ENCODE assay signal across 8 mouse cellular contexts in the genomic region with DNA sequence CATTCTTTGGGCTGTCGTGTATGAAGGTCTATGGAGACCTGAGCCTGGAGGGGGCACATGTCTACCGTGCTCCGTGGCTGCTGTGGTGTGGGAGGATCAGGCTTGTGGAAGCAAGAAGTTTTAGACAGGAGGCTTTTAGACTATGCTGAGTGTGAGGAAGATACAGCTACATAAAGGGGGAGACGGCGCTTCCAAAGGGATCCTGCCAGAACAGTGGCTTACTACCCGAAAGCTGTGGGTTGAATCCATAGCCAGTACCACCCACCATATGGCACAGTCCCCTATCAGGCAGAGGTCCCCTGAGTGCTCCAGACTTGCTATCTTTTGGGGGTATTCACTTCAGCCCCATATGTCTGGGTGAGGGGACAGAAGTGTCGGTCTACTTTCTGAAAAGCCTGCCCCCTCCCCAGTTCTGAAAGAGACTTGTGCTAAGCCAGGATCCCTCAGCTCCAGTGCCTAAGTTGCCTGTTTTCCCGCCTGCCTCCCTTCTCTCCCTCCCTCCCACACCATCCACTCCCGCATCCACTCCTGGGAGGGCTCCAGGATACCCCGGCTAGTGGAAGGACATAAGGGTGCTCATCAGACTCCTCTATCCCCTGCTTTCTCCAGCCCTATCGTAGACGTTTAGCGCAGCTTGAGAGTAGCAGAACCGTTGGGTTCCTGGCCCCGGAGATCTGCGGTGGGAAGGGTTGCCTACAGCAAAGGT. TPM values are rescaled to one million over a fixed set of nuclear protein-coding genes. Genes with fewer than 3 reads are reported as not detected.
DNase-seq lines count a peak whose midpoint lies in the region; ATAC-seq and TF ChIP-seq lines count a peak whose summit lies in the region.

No protein-coding gene starts in this region.

- no peaks in the 10 kb centered on the region for H3K4me1 ChIP-seq in embryonic facial prominence, embryonic 14.5 days (ENCODE audit: control insufficient read depth, insufficient read depth, low read length)
- H3K4me1 ChIP-seq in intestine, embryonic 15.5 days (replicated peaks) = peaks cover 16% of the 10 kb centered on the region
- H3K4me1 ChIP-seq in neural tube, embryonic 11.5 days (ENCODE audit: control insufficient read depth, insufficient read depth, low read length) = 0 out of 2 replicates have a peak, but pooled peaks cover 2% of the 10 kb centered on the region

- H3K4me2 ChIP-seq in embryonic facial prominence, embryonic 14.5 days (ENCODE audit: low read depth, low read length) = peak overlapping the region; percentile 99
- peak overlapping the region; percentile 96 for H3K4me2 ChIP-seq in intestine, embryonic 15.5 days (replicated peaks)
- H3K4me2 ChIP-seq in neural tube, embryonic 11.5 days (ENCODE audit: low read depth) = peak overlapping the region; percentile 84

- intact Hi-C loops in gastrocnemius, postnatal 36 days (cut with DNase I) = loop anchor here (5.0 to 10.0 kb wide), 2 partner anchors 119 to 406 kb away; no protein-coding TSS in a partner anchor

- peak overlapping the region; percentile 86; the same call in 1 of the 2 replicates for H3K27ac ChIP-seq in layer of hippocampus, adult 2 months
- H3K27ac ChIP-seq in embryonic facial prominence, embryonic 14.5 days (replicated peaks; ENCODE audit: low read depth, low read length) = no peak overlapping the region
- no peak overlapping the region for H3K27ac ChIP-seq in intestine, embryonic 15.5 days
- H3K27ac ChIP-seq in neural tube, embryonic 11.5 days (ENCODE audit: low read depth, low read length) = no peak overlapping the region

- H3K9ac ChIP-seq in embryonic facial prominence, embryonic 14.5 days (ENCODE audit: low read depth, low read length) = peak overlapping the region; percentile 66
- H3K9ac ChIP-seq in intestine, embryonic 15.5 days = peak overlapping the region; percentile 41; the same call in 1 of the 2 replicates
- peak overlapping the region; percentile 46 for H3K9ac ChIP-seq in neural tube, embryonic 11.5 days (ENCODE audit: low read length)

- 19% methylated on average over 16 of the region's 16 CpGs for WGBS in embryonic facial prominence, embryonic 14.5 days
- WGBS in intestine, embryonic 15.5 days = 21% methylated on average over 16 of the region's 16 CpGs
- 22% methylated on average over 16 of the region's 16 CpGs for WGBS in neural tube, embryonic 11.5 days

- H3K36me3 ChIP-seq in embryonic facial prominence, embryonic 14.5 days (ENCODE audit: control insufficient read depth, insufficient read depth, low read length) = no peaks in the 10 kb centered on the region
- H3K36me3 ChIP-seq in intestine, embryonic 15.5 days = no peaks in the 10 kb centered on the region
- no peaks in the 10 kb centered on the region for H3K36me3 ChIP-seq in neural tube, embryonic 11.5 days (ENCODE audit: control insufficient read depth, insufficient read depth, low read length)

- DNase-seq in layer of hippocampus, adult 2 months (ENCODE audit: low spot score in 2 of 2) = no peak
- no peak for DNase-seq in layer of hippocampus, postnatal 36 days
- no peak for DNase-seq in embryonic facial prominence, embryonic 14.5 days (ENCODE audit: low spot score)
- no peak for DNase-seq in neural tube, embryonic 11.5 days (ENCODE audit: low spot score)
- no peak for DNase-seq in MN1 (ENCODE audit: low spot score)
- DNase-seq in gastrocnemius, postnatal 36 days = no peak
- DNase-seq in kidney, postnatal 25 days = no peak

- ATAC-seq in embryonic facial prominence, embryonic 14.5 days (ENCODE audit: low read depth) = no peak
- no peak for ATAC-seq in intestine, embryonic 15.5 days
- no peak for ATAC-seq in neural tube, embryonic 11.5 days (ENCODE audit: insufficient read depth, low FRiP score, low TSS enrichment)

- no peaks in the 10 kb centered on the region for H3K9me3 ChIP-seq in embryonic facial prominence, embryonic 14.5 days (ENCODE audit: control insufficient read depth, low read length)
- no peaks in the 10 kb centered on the region for H3K9me3 ChIP-seq in intestine, embryonic 15.5 days
- H3K9me3 ChIP-seq in neural tube, embryonic 11.5 days (ENCODE audit: control insufficient read depth, low read length) = no peaks in the 10 kb centered on the region

- H3K4me3 ChIP-seq in layer of hippocampus, adult 2 months = peak overlapping the region; percentile 58
- H3K4me3 ChIP-seq in embryonic facial prominence, embryonic 14.5 days (ENCODE audit: low read depth, low read length) = peak overlapping the region; percentile 64
- H3K4me3 ChIP-seq in intestine, embryonic 15.5 days (replicated peaks) = peak overlapping the region; percentile 56
- H3K4me3 ChIP-seq in neural tube, embryonic 11.5 days (ENCODE audit: low read depth, low read length) = peak overlapping the region; percentile 49

- TF ChIP-seq CTCF in layer of hippocampus, adult 2 months (conservative IDR thresholded peaks at IDR 0.05) = no peak

- peaks cover 56% of the 10 kb centered on the region for H3K27me3 ChIP-seq in embryonic facial prominence, embryonic 14.5 days (replicated peaks; ENCODE audit: control insufficient read depth, insufficient read depth, low read length)
- peaks cover 59% of the 10 kb centered on the region for H3K27me3 ChIP-seq in intestine, embryonic 15.5 days (replicated peaks)
- H3K27me3 ChIP-seq in neural tube, embryonic 11.5 days (ENCODE audit: control insufficient read depth, insufficient read depth, low read length) = peaks cover 39% of the 10 kb centered on the region

RNA-seq across cellular contexts. Expression of gene Gsg1l, which starts 1.1 kb away (rescaled TPM):
- 10 to 100 TPM; 14.0 to 16.0 TPM for total RNA-seq in layer of hippocampus, adult 2 months (2021)
- total RNA-seq in layer of hippocampus, postnatal 36 days (2021) = 10 to 100 TPM; 12.6 to 12.7 TPM
- 2.0 and 2.7 TPM in 2 replicates for polyA plus RNA-seq in embryonic facial prominence, embryonic 14.5 days (2014; fragmentation: Nextera tagmentation; extraction: Ambion mirVana)
- polyA plus RNA-seq in intestine, embryonic 15.5 days (2015; fragmentation: Nextera tagmentation; extraction: Ambion mirVana) = 0.57 and 0.67 TPM in 2 replicates
- 5.8 and 7.0 TPM in 2 replicates for polyA plus RNA-seq in neural tube, embryonic 11.5 days (2014; fragmentation: Nextera tagmentation; extraction: Ambion mirVana)
- not detected for total RNA-seq in gastrocnemius, postnatal 36 days (2021)

Comparison
In these comparisons a context has a peak if more than half of its experiments do, and no peak if none do; other contexts are left out.
1. RNA of gene Gsg1l, which starts 1.1 kb away (total RNA-seq): 14.0 to 16.0 TPM in layer of hippocampus, adult 2 months and 12.6 to 12.7 TPM in layer of hippocampus, postnatal 36 days; not detected in gastrocnemius, postnatal 36 days; every median in the first group is over 10 times any median in the second.
2. Peak in every context shown above with its lines, with median percentiles within 50 percentile points of each other: H3K4me3 ChIP-seq, H3K4me2 ChIP-seq and H3K9ac ChIP-seq.